Mouse (Mus musculus) cortical plate, adult 2 months (tissue): ENCODE data around the gene Cpvl. TPM values are rescaled to one million over a fixed set of nuclear protein-coding genes. Genes with fewer than 3 reads are reported as not detected.

ENCODE experiments used
- H3K27ac ChIP-seq: fragments of 200-500 bp; 2 replicates; pipeline ENCODE4 v1.5.1; 2012; ENCODE audit warnings: low read length, control low read depth, inconsistent platforms; ENCODE audit not compliant: insufficient read depth
- H3K4me1 ChIP-seq: fragments of 200-500 bp; 2 replicates; pipeline ENCODE4 v1.6.1; 2011; ENCODE audit warnings: low read length; ENCODE audit not compliant: control insufficient read depth, insufficient read depth
- H3K4me3 ChIP-seq: fragments of 200-500 bp; 2 replicates; pipeline ENCODE4 v1.5.1; 2011; ENCODE audit warnings: mild to moderate bottlenecking, low read length, control low read depth; ENCODE audit not compliant: insufficient read depth
- CTCF ChIP-seq: fragments of 200-500 bp; IDR thresholded peaks from 2 replicates; pipeline ENCODE4 v1.5.1; 2011; ENCODE audit warnings: mild to moderate bottlenecking, control low read depth, low read length; ENCODE audit not compliant: insufficient read depth; ENCODE audit errors: extremely low read depth
- POLR2A ChIP-seq: fragments of 200-500 bp; IDR thresholded peaks from 2 replicates; pipeline ENCODE4 v1.6.1; 2011; ENCODE audit warnings: mild to moderate bottlenecking, low read length, control low read depth; ENCODE audit not compliant: insufficient read depth; ENCODE audit errors: extremely low read depth
- polyA plus RNA-seq: library from polyadenylated mRNA; depleted of rRNA; stranded (reverse); fragments of >200 nt; gene quantifications from 2 replicates; pipeline ENCODE4 v1.2.3, GENCODE M21; 2012; rRNA removed

Gene Cpvl
- not detected in 2 replicates for polyA plus RNA-seq

DNA sequence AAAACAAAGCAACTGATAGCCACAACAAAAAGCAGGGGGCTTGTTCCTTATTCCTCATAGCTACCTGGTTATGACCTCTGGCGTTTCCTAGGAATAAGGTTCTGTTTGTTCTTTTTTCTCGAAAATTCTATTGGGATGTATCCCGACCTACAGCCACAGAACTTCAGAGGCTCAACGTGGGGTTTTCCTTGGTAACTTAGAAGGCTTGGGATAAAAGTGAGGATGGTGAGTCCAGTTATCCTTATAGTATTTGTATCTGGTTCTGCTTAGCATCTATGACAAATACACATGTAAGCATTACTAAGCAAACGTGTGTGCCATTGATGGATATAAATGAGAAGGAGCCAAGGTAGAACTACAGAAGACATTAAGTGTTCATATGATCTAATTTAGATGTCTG is at the start of gene Cpvl:
TSS of gene Cpvl (minus strand) at position 101 of the 400 bp plus-strand sequence.
- Histone ChIP-seq H3K4me3 (no peak within 1 kb of the TSS), H3K4me1 (no peaks in the 10 kb centered on the region; the same call in 1 of the 2 replicates), H3K27ac (no peak within 1 kb of the TSS)
- TF ChIP-seq CTCF (no peak), POLR2A (no peak)

GRCm38 (mm10) chr6:54023846-54024245 is 45.4 kb upstream of the Cpvl start:
- TF ChIP-seq CTCF (no peak), POLR2A (no peak)
- Histone ChIP-seq H3K4me1 (no peaks in the 10 kb centered on the region), H3K27ac (no peak overlapping the region), H3K4me3 (no peak overlapping the region)

GRCm38 (mm10) chr6:54021123-54021789 is 42.8 kb upstream of the Cpvl start:
- H3K4me1 ChIP-seq, result no peaks in the 10 kb centered on the region
- H3K27ac ChIP-seq, result no peak overlapping the region
- TF ChIP-seq CTCF, result no peak
- TF ChIP-seq POLR2A, result no peak
- H3K4me3 ChIP-seq, result no peak overlapping the region

DNA sequence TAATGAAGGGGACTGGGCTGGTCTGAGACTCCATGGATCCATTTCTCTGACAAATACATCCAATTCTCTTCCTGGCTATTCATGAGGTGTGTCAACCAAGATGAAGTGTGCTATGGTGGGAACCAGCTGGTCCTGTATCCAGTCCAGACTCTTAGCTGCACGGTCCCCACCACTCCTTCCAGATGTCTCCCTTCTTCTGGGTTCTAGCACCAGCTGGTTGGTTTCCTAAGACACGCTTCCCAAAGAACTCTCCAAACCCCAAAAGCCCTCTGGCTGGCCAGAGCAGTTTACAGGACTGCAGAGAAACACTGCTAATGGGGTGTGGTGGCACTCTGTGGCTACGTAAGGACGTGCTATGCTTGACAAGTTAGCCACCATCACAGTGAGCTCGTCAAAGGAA is 40.4 kb upstream of the Cpvl start:
- H3K4me1 ChIP-seq, result no peaks in the 10 kb centered on the region
- H3K27ac ChIP-seq, result no peak overlapping the region
- TF ChIP-seq POLR2A (no peak), CTCF (no peak)
- no peak overlapping the region for H3K4me3 ChIP-seq

GRCm38 (mm10) chr6:54018038-54018437 is 39.6 kb upstream of the Cpvl start:
- TF ChIP-seq CTCF, result no peak
- TF ChIP-seq POLR2A, result no peak
- H3K4me3 ChIP-seq, result no peak overlapping the region

GRCm38 (mm10) chr6:54012163-54012562 is 33.7 kb upstream of the Cpvl start:
- TF ChIP-seq POLR2A, result no peak
- TF ChIP-seq CTCF, result peak; percentile 27; the same call in 1 of the 2 replicates
- H3K4me3 ChIP-seq, result no peak overlapping the region
- H3K4me1 ChIP-seq, result no peaks in the 10 kb centered on the region; the same call in 1 of the 2 replicates

More at GRCm38 (mm10) chr6:54018038-54018437, 39.6 kb upstream of the Cpvl start:
- H3K4me1 ChIP-seq, result no peaks in the 10 kb centered on the region
- H3K27ac ChIP-seq, result no peak overlapping the region

GRCm38 (mm10) chr6:54010362-54010761 is 31.9 kb upstream of the Cpvl start:
- Histone ChIP-seq H3K4me1 (no peaks in the 10 kb centered on the region; the same call in 1 of the 2 replicates), H3K27ac (no peak overlapping the region), H3K4me3 (no peak overlapping the region)
- TF ChIP-seq POLR2A (no peak), CTCF (no peak)

More at GRCm38 (mm10) chr6:54012163-54012562, 33.7 kb upstream of the Cpvl start:
- no peak overlapping the region for H3K27ac ChIP-seq

- H3K27ac ChIP-seq, result no peak overlapping the region
- TF ChIP-seq POLR2A (no peak), CTCF (no peak)
- no peak overlapping the region for H3K4me3 ChIP-seq
- H3K4me1 ChIP-seq, result no peaks in the 10 kb centered on the region; the same call in 1 of the 2 replicates
These were observed 30.8 kb upstream of the Cpvl start for GRCm38 (mm10) chr6:54009293-54009692.

- 0 out of 2 replicates have a peak overlapping the region, but pooled peaks have one; percentile 9 for H3K4me3 ChIP-seq
- H3K4me1 ChIP-seq, result no peaks in the 10 kb centered on the region; the same call in 1 of the 2 replicates
- no peak for TF ChIP-seq POLR2A
- no peak for TF ChIP-seq CTCF
- H3K27ac ChIP-seq, result no peak overlapping the region
These were observed 30.1 kb upstream of the Cpvl start for GRCm38 (mm10) chr6:54008448-54009120.
